Mouse (Mus musculus) neural tube, embryonic 15.5 days (tissue): ENCODE measurements around the gene Gm20388. TPM values are rescaled to one million over a fixed set of nuclear protein-coding genes. Genes with fewer than 3 reads are reported as not detected.

Experiments
- ATAC-seq: fragments of 200-750 bp; cut with Nextera tagmentation; 2 replicates; pipeline ENCODE4 v1.8.0; 2017; ENCODE audit warnings: mild to moderate bottlenecking, moderate TSS enrichment, moderate library complexity; ENCODE audit not compliant: low FRiP score
- H3K27ac ChIP-seq: fragments of 300-500 bp; sonication (generic); replicated peaks from 2 replicates; pipeline ENCODE4 v1.5.1; 2015; ENCODE audit warnings: mild to moderate bottlenecking, inconsistent platforms
- H3K27me3 ChIP-seq: fragments of 300-500 bp; sonication (generic); replicated peaks from 2 replicates; pipeline ENCODE4 v1.6.1; 2015; ENCODE audit warnings: inconsistent platforms
- H3K36me3 ChIP-seq: fragments of 300-500 bp; sonication (generic); 2 replicates; pipeline ENCODE4 v1.6.1; 2015; ENCODE audit warnings: inconsistent platforms
- H3K4me1 ChIP-seq: fragments of 300-500 bp; sonication (generic); 2 replicates; pipeline ENCODE4 v1.6.1; 2015; ENCODE audit warnings: inconsistent platforms
- H3K4me2 ChIP-seq: fragments of 300-500 bp; sonication (generic); 2 replicates; pipeline ENCODE4 v1.6.1; 2015; ENCODE audit warnings: inconsistent platforms, mild to moderate bottlenecking, moderate library complexity
- H3K4me3 ChIP-seq: fragments of 300-500 bp; sonication (generic); replicated peaks from 2 replicates; pipeline ENCODE4 v1.5.1; 2015; ENCODE audit warnings: mild to moderate bottlenecking, inconsistent platforms
- H3K9ac ChIP-seq: fragments of 300-500 bp; sonication (generic); replicated peaks from 2 replicates; pipeline ENCODE4 v1.6.1; 2015; ENCODE audit warnings: mild to moderate bottlenecking, inconsistent platforms
- H3K9me3 ChIP-seq: fragments of 300-500 bp; sonication (generic); replicated peaks from 2 replicates; pipeline ENCODE4 v1.6.1; 2016; ENCODE audit warnings: inconsistent platforms
- WGBS: fragments of 180-500 bp; shearing (Covaris S2); methylation state at CpG from one replicate; pipeline ENCODE4 v1.1.7; 2015; ENCODE audit warnings: mixed read lengths; 5-methylcytosine and 5-hydroxymethylcytosine counted together
- polyA plus RNA-seq: library from polyadenylated mRNA; unstranded; fragments of >200 nt; fragmentation: Nextera tagmentation; extraction: Ambion mirVana; gene quantifications from 2 replicates; pipeline ENCODE4 v1.2.1, GENCODE M21; 2015

The Gm20388 gene
- polyA plus RNA-seq, 1 experiment from 2014 or later, result not detected

GRCm38 (mm10) chr8:120505619-120506310 is 595.1 kb downstream of the Gm20388 start:
- H3K4me1 ChIP-seq, result peaks cover 92% of the 10 kb centered on the region
- peak overlapping the region; percentile 85 for H3K27ac ChIP-seq
- WGBS, result 12% methylated on average over 23 of the region's 23 CpGs
- ATAC-seq, result no peak
- H3K36me3 ChIP-seq, result no peaks in the 10 kb centered on the region
- H3K9me3 ChIP-seq, result no peaks in the 10 kb centered on the region
- H3K4me3 ChIP-seq, result peak overlapping the region; percentile 19; the same call in 1 of the 2 replicates
- peak overlapping the region; percentile 47 for H3K9ac ChIP-seq
- peak overlapping the region; percentile 57 for H3K4me2 ChIP-seq
- H3K27me3 ChIP-seq, result no peaks in the 10 kb centered on the region

- peaks cover 92% of the 10 kb centered on the region for H3K4me1 ChIP-seq
- no peaks in the 10 kb centered on the region for H3K27me3 ChIP-seq
- WGBS, result 36% methylated on average over 2 of the region's 2 CpGs
- no peak overlapping the region for H3K4me2 ChIP-seq
- ATAC-seq, result no peak
- no peak overlapping the region for H3K27ac ChIP-seq
- no peak overlapping the region for H3K9ac ChIP-seq
- no peaks in the 10 kb centered on the region for H3K36me3 ChIP-seq
- H3K9me3 ChIP-seq, result no peaks in the 10 kb centered on the region
- no peak overlapping the region for H3K4me3 ChIP-seq
Measured at GRCm38 (mm10) chr8:120506562-120506961, 595.9 kb downstream of the Gm20388 start.

GRCm38 (mm10) chr8:120507290-120507689 is 596.6 kb downstream of the Gm20388 start:
- no peak for ATAC-seq
- no peaks in the 10 kb centered on the region for H3K9me3 ChIP-seq
- whole genome bisulfite sequencing, result 88% methylated on average over 9 of the region's 9 CpGs
- H3K4me3 ChIP-seq, result no peak overlapping the region
- H3K27ac ChIP-seq, result no peak overlapping the region
- H3K4me2 ChIP-seq, result no peak overlapping the region
- no peak overlapping the region for H3K9ac ChIP-seq
- H3K27me3 ChIP-seq, result no peaks in the 10 kb centered on the region
- no peaks in the 10 kb centered on the region for H3K36me3 ChIP-seq
- H3K4me1 ChIP-seq, result peaks cover 95% of the 10 kb centered on the region

- 0 out of 2 replicates have a peak, but pooled peaks have one; percentile 11 for ATAC-seq
- peak overlapping the region; percentile 40 for H3K4me2 ChIP-seq
- peaks cover 96% of the 10 kb centered on the region for H3K4me1 ChIP-seq
- peak overlapping the region; percentile 7; the same call in 1 of the 2 replicates for H3K27ac ChIP-seq
- H3K36me3 ChIP-seq, result no peaks in the 10 kb centered on the region
- WGBS, result 7% methylated on average over 21 of the region's 21 CpGs
- no peaks in the 10 kb centered on the region for H3K9me3 ChIP-seq
- no peak overlapping the region for H3K4me3 ChIP-seq
- no peak overlapping the region for H3K9ac ChIP-seq
- H3K27me3 ChIP-seq, result no peaks in the 10 kb centered on the region
Measured at GRCm38 (mm10) chr8:120509136-120510034, 598.7 kb downstream of the Gm20388 start.

DNA sequence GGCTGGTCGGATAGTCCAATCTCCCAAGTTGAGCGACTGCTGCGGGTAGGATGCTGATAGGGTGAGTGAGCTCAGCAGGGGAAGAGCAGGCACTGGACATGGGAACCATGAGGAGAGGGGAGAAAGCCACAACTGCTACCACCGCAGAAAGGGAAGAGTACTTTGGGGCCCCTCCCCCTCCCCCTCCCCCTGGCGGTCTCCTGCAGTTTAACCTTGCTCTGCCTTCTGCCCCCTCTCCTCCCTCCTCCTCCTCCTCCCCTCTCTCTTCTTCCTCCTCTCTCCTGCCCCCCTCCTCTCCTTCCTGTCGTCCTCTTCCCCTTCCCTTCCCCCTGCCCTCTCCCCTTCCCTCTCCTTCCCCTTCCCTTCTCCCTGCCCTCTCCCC is 599.4 kb downstream of the Gm20388 start:
- no peaks in the 10 kb centered on the region for H3K36me3 ChIP-seq
- H3K4me1 ChIP-seq, result peaks cover 96% of the 10 kb centered on the region
- peak overlapping the region; percentile 40; the same call in 1 of the 2 replicates for H3K4me2 ChIP-seq
- no peak for ATAC-seq
- H3K27ac ChIP-seq, result peak overlapping the region; percentile 7; the same call in 1 of the 2 replicates
- no peaks in the 10 kb centered on the region for H3K27me3 ChIP-seq
- no peaks in the 10 kb centered on the region for H3K9me3 ChIP-seq
- no peak overlapping the region for H3K9ac ChIP-seq
- no peak overlapping the region for H3K4me3 ChIP-seq
- WGBS, result 7% methylated on average over 4 of the region's 6 CpGs

DNA sequence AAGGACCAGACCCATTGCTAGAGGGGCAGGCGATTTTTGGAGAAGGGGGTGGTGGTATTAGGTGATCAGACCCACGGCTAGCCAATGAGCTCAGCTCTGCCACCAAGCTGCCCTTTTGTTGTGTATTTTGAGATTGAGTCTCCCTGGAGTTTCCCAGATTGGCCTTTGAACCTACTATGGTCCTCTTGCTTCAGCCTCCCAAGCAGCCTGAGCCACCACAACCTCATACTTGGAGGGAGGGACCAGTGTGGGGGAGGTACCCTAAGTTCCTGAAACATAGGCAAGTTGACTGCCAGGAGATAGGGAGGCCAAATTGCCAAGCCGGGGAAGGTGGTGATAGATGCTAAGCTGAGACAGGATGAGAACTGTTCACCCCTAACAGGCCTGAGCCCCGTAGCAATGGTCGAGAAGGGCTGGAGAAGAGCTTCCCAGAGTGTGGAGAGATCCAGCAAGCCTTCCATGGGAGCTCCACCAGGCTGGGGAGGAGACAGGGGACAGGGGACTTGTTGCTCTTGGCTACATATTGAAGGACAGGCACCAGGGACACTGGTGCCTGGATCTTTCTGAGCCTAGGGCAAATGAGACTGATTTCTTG is 600.3 kb downstream of the Gm20388 start:
- Histone ChIP-seq H3K27ac (no peak overlapping the region), H3K9me3 (no peaks in the 10 kb centered on the region), H3K27me3 (no peaks in the 10 kb centered on the region), H3K4me3 (no peak overlapping the region), H3K4me2 (no peak overlapping the region), H3K9ac (no peak overlapping the region), H3K4me1 (peaks cover 96% of the 10 kb centered on the region), H3K36me3 (no peaks in the 10 kb centered on the region)
- no peak for ATAC-seq
- 31% methylated on average over 5 of the region's 5 CpGs for WGBS

GRCm38 (mm10) chr8:120511737-120512136 is 601.1 kb downstream of the Gm20388 start:
- H3K27me3 ChIP-seq, result no peaks in the 10 kb centered on the region
- H3K4me2 ChIP-seq, result no peak overlapping the region
- peaks cover 96% of the 10 kb centered on the region for H3K4me1 ChIP-seq
- H3K9ac ChIP-seq, result no peak overlapping the region
- H3K4me3 ChIP-seq, result no peak overlapping the region
- H3K36me3 ChIP-seq, result no peaks in the 10 kb centered on the region
- H3K9me3 ChIP-seq, result no peaks in the 10 kb centered on the region
- no peak for ATAC-seq
- 24% methylated on average over 8 of the region's 8 CpGs for WGBS
- 0 out of 2 replicates have a peak overlapping the region, but pooled peaks have one; percentile 10 for H3K27ac ChIP-seq

DNA sequence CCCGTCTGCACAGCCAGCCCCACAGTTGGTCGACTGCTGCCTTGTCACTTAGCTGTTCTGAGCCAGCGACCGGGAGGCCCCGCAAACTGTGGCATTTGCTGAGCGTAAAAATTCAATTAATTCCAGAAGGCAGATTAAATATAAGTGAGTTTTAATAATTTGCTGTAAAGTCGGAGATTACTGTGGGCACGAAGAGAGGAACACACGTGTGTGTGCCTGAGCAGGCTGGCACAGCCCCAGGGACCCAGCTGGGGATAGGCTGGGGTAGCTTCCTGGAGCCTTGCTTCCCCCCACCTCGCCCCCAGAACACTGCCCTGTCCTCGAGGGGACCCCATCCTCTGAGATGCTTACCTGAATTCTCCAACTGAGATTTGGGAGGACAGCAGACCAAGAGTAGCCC is 601.7 kb downstream of the Gm20388 start:
- H3K4me2 ChIP-seq, result no peak overlapping the region
- no peak for ATAC-seq
- H3K9ac ChIP-seq, result no peak overlapping the region
- H3K27me3 ChIP-seq, result no peaks in the 10 kb centered on the region
- peaks cover 100% of the 10 kb centered on the region for H3K4me1 ChIP-seq
- no peaks in the 10 kb centered on the region for H3K9me3 ChIP-seq
- 0 out of 2 replicates have a peak overlapping the region, but pooled peaks have one; percentile 10 for H3K27ac ChIP-seq
- H3K4me3 ChIP-seq, result no peak overlapping the region
- WGBS, result 25% methylated on average over 11 of the region's 11 CpGs
- no peaks in the 10 kb centered on the region for H3K36me3 ChIP-seq

DNA sequence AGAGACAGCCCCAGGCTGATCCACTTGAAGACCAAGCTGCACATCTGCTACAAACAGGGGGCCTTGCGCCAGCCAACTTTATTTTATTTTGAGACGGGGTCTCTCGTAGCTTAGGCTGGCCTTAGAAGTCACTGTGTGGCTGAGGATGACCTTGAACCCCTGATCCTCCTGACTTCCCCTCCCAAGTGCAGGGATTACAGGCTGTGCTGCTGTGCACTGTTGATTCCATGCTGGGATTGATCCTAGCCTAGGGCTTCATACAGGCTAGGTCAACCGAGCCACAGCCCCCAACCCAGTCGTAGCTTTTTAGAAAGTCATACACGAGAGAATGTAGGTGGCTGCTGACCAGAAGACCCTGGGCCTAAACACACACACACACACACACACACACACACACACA is 602.5 kb downstream of the Gm20388 start:
- H3K9ac ChIP-seq, result no peak overlapping the region

DNA sequence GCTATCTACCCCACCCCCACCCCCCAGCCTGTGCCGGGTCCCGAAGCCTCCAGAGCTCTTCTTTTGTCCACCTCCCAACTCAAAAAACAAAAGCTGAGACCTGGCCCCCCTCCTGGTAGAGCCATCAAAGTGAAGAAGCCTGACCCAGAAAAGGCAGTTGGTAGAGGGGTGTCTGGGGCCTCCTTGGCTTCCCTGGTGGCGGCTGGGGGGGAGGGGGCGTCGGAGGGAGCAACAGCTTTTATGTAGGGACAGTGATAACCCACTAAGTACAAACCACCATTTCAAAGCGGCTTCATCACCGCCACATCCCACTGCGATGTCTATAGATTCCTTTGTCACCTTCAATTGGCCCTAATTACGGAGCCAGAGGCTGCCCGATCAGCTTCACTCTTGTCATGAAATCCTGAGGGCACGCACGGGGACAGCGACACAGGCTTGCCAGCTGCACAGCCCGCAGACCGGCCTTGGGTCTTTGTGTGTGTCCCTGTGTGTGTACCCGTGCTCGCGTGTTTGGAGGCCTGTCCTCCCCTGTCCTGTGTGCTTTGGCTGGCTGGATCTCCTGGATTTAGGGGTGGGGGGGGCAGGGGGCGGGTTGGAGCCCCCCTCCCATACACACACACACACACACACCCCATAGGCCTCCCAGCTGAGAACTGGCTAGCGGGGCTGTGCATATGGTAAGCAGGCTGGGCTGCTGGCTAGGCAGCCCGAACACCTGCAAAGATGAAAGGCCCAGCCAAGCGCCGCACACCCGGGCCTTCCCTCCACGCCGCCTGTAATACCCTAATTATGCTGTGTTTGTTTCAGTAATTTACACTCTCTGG is 603.2 kb downstream of the Gm20388 start:
- WGBS, result 5% methylated on average over 26 of the region's 26 CpGs
- Histone ChIP-seq H3K27me3 (no peaks in the 10 kb centered on the region), H3K4me3 (no peak overlapping the region), H3K9me3 (no peaks in the 10 kb centered on the region), H3K9ac (peak overlapping the region; percentile 26), H3K4me1 (peaks cover 100% of the 10 kb centered on the region), H3K4me2 (peak overlapping the region; percentile 30), H3K27ac (peak overlapping the region; percentile 69), H3K36me3 (no peaks in the 10 kb centered on the region)
- ATAC-seq, result peak; percentile 17; the same call in 1 of the 2 replicates

More for the DNA sequence above, 602.5 kb downstream of the Gm20388 start:
- H3K27ac ChIP-seq, result no peak overlapping the region
- ATAC-seq, result no peak
- H3K36me3 ChIP-seq, result no peaks in the 10 kb centered on the region
- H3K4me1 ChIP-seq, result peaks cover 100% of the 10 kb centered on the region
- no peaks in the 10 kb centered on the region for H3K27me3 ChIP-seq
- no peak overlapping the region for H3K4me2 ChIP-seq
- 37% methylated on average over 6 of the region's 6 CpGs for WGBS
- H3K9me3 ChIP-seq, result no peaks in the 10 kb centered on the region
- H3K4me3 ChIP-seq, result no peak overlapping the region

DNA sequence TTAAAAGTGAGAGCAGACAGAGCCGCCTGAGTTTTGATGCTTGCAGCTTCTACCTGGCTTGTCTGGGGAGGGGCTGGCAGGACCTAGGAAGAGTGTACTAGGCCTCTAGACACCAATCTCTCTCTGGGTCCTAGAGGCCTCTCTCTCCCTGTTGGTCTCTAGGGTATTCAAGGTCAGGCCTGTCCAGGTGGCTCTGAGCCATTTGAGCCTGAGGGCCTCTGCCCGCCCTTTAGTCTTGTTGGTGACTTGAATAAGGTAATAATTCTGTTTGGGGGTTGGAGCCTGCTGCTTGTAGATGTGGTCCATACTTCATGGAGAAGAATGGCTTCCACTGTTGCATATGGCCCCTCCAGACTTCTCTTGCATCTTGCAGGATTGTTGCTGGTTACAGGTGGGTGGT is 604.6 kb downstream of the Gm20388 start:
- no peak overlapping the region for H3K4me2 ChIP-seq
- no peak for ATAC-seq
- H3K27ac ChIP-seq, result 0 out of 2 replicates have a peak overlapping the region, but pooled peaks have one; percentile 13
- H3K9me3 ChIP-seq, result no peaks in the 10 kb centered on the region
- H3K36me3 ChIP-seq, result no peaks in the 10 kb centered on the region
- no peak overlapping the region for H3K4me3 ChIP-seq
- H3K4me1 ChIP-seq, result peaks cover 100% of the 10 kb centered on the region
- WGBS, result 84% methylated on average over 2 of the region's 2 CpGs
- H3K9ac ChIP-seq, result no peak overlapping the region
- no peaks in the 10 kb centered on the region for H3K27me3 ChIP-seq
